Mouse (Mus musculus) CH12.LX (cell line): ENCODE data around the gene Pdzrn4. TPM values are rescaled to one million over a fixed set of nuclear protein-coding genes. Genes with fewer than 3 reads are reported as not detected.

Experiments
- DNase-seq: peaks from one replicate; pipeline ENCODE4 v3.0.0-alpha.2; 2013; ENCODE audit errors: extremely low read depth
- H3K27ac ChIP-seq: 2 replicates; pipeline ENCODE4 v1.5.1; 2012; ENCODE audit warnings: low read depth, mild to moderate bottlenecking, control low read depth, moderate library complexity; ENCODE audit not compliant: insufficient read depth
- H3K27me3 ChIP-seq: replicated peaks from 2 replicates; pipeline ENCODE3; 2012; ENCODE audit warnings: inconsistent platforms
- H3K36me3 ChIP-seq, 2 experiments: replicated peaks in 1 of 2; 2 replicates each; pipeline versions ENCODE3 to v1.6.1; 2012; ENCODE audit warnings: inconsistent platforms in 1 of 2, low read length in 1 of 2, mild to moderate bottlenecking in 1 of 2, mixed read lengths in 1 of 2, moderate library complexity in 1 of 2; ENCODE audit not compliant: control insufficient read depth in 1 of 2, insufficient read depth in 1 of 2
- H3K4me1 ChIP-seq, 2 experiments: 2 replicates each; pipeline ENCODE4 v1.6.1; 2012; ENCODE audit warnings: inconsistent platforms in 1 of 2, moderate library complexity in 1 of 2; ENCODE audit not compliant: insufficient read depth in 2 of 2, control insufficient read depth in 1 of 2
- H3K4me2 ChIP-seq: 2 replicates; pipeline ENCODE4 v1.6.1; 2012; ENCODE audit warnings: low read depth, mild to moderate bottlenecking, control low read depth; ENCODE audit not compliant: poor library complexity, insufficient read depth, severe bottlenecking
- H3K4me3 ChIP-seq, 3 experiments: fragments of 150-350 bp in 1 of 3; sonication (generic) in 1 of 3; replicated peaks in 1 of 3; 2 replicates each; pipeline versions ENCODE3 to v1.5.1; 2011 to 2012; ENCODE audit warnings: low read depth in 2 of 3, low read length in 2 of 3, mild to moderate bottlenecking in 2 of 3, moderate library complexity in 2 of 3, control low read depth in 1 of 3, improper control_type of control experiment in 1 of 3, inconsistent platforms in 1 of 3, mixed read lengths in 1 of 3; ENCODE audit not compliant: poor library complexity in 1 of 3
- H3K79me2 ChIP-seq: replicated peaks from 2 replicates; pipeline ENCODE4 v1.6.1; 2012; ENCODE audit warnings: mild to moderate bottlenecking, moderate library complexity; ENCODE audit not compliant: control insufficient read depth, poor library complexity, insufficient read depth, severe bottlenecking; ENCODE audit errors: extremely low read depth
- H3K9ac ChIP-seq: 2 replicates; pipeline ENCODE4 v1.6.1; 2012; ENCODE audit warnings: low read depth, mild to moderate bottlenecking, control low read depth, moderate library complexity; ENCODE audit not compliant: insufficient read depth
- H3K9me3 ChIP-seq: replicated peaks from 2 replicates; pipeline ENCODE3; 2012; ENCODE audit warnings: low read length, inconsistent platforms, mixed read lengths
- CHD1 ChIP-seq: IDR thresholded peaks from 2 replicates; pipeline ENCODE4 v1.6.1; 2012; ENCODE audit warnings: low read depth, low read length, improper control_type of control experiment, inconsistent platforms
- CHD2 ChIP-seq: IDR thresholded peaks from 2 replicates; pipeline ENCODE4 v1.6.1; 2011; ENCODE audit warnings: low read length, improper control_type of control experiment
- CTCF ChIP-seq, 2 experiments: IDR thresholded peaks in 1 of 2; conservative IDR thresholded peaks in 1 of 2; 2 replicates each; pipeline ENCODE4 v1.5.1; 2011 to 2012; ENCODE audit warnings: low read depth in 2 of 2, low read length in 2 of 2, improper control_type of control experiment in 1 of 2, inconsistent platforms in 1 of 2, mild to moderate bottlenecking in 1 of 2, moderate library complexity in 1 of 2
- EP300 ChIP-seq: IDR thresholded peaks from 2 replicates; pipeline ENCODE4 v1.6.1; 2011; ENCODE audit warnings: low read length, improper control_type of control experiment
- JUND ChIP-seq: conservative IDR thresholded peaks from 2 replicates; pipeline ENCODE4 v1.6.1; 2011; ENCODE audit warnings: low read depth, low read length, improper control_type of control experiment
- MAZ ChIP-seq: IDR thresholded peaks from 2 replicates; pipeline ENCODE4 v1.6.1; 2012; ENCODE audit warnings: low read depth, mild to moderate bottlenecking, inconsistent platforms, low read length, improper control_type of control experiment, moderate library complexity
- MEF2A ChIP-seq: IDR thresholded peaks from 2 replicates; pipeline ENCODE4 v1.6.1; 2014; ENCODE audit warnings: low read depth, mild to moderate bottlenecking, inconsistent platforms, low read length, improper control_type of control experiment, borderline replicate concordance
- MXI1 ChIP-seq: IDR thresholded peaks from 2 replicates; pipeline ENCODE4 v1.6.1; 2011; ENCODE audit warnings: mild to moderate bottlenecking, low read depth, low read length, improper control_type of control experiment
- NELFE ChIP-seq: IDR thresholded peaks from 2 replicates; pipeline ENCODE4 v1.6.1; 2011; ENCODE audit warnings: low read depth, low read length, improper control_type of control experiment
- PAX5 ChIP-seq: IDR thresholded peaks from 2 replicates; pipeline ENCODE4 v1.6.1; 2012; ENCODE audit warnings: low read length, inconsistent platforms, mixed read lengths
- POLR2AphosphoS2 ChIP-seq: IDR thresholded peaks from 2 replicates; pipeline ENCODE4 v1.6.1; 2011; ENCODE audit warnings: low read depth, low read length, improper control_type of control experiment
- SIN3A ChIP-seq: IDR thresholded peaks from 2 replicates; pipeline ENCODE4 v1.6.1; 2012; ENCODE audit warnings: low read length, improper control_type of control experiment, inconsistent platforms
- TCF12 ChIP-seq: IDR thresholded peaks from 2 replicates; pipeline ENCODE4 v1.6.1; 2014; ENCODE audit warnings: low read depth, mild to moderate bottlenecking, inconsistent platforms, low read length, improper control_type of control experiment
- USF1 ChIP-seq: IDR thresholded peaks from 2 replicates; pipeline ENCODE4 v1.6.1; 2014; ENCODE audit warnings: low read depth, mild to moderate bottlenecking, inconsistent platforms, low read length, improper control_type of control experiment
- USF2 ChIP-seq: conservative IDR thresholded peaks from 2 replicates; pipeline ENCODE4 v1.6.1; 2011; ENCODE audit warnings: low read depth, low read length, improper control_type of control experiment
- ZC3H11A ChIP-seq: IDR thresholded peaks from 2 replicates; pipeline ENCODE4 v1.6.1; 2012; ENCODE audit warnings: low read depth, mild to moderate bottlenecking, inconsistent platforms, low read length, improper control_type of control experiment
- ZKSCAN1 ChIP-seq: IDR thresholded peaks from 2 replicates; pipeline ENCODE4 v1.6.1; 2012; ENCODE audit warnings: low read depth, inconsistent platforms, low read length, improper control_type of control experiment, borderline replicate concordance
- ZNF384 ChIP-seq: IDR thresholded peaks from 2 replicates; pipeline ENCODE4 v1.6.1; 2012; ENCODE audit warnings: low read depth, low read length, improper control_type of control experiment, inconsistent platforms
- dilution Hi-C: fragments of 300-500 bp; cut with MboI; formaldehyde crosslinking; loops from 2 replicates; pipeline ENCODE4 v1.14.3; 2020; ENCODE audit warnings: low sequenced_read_pairs; ENCODE audit not compliant: extremely low pct_unique_long_range_greater_than_20kb, extremely low pct_ligation_motif_present
- in situ Hi-C: fragments of 300-500 bp; cut with MboI; formaldehyde crosslinking; loops from 3 replicates; pipeline ENCODE4 v1.14.3; 2019; ENCODE audit warnings: low sequenced_read_pairs, low pct_ligation_motif_present, low pct_unique_long_range_greater_than_20kb, mixed read lengths
- polyA plus RNA-seq: library from polyadenylated mRNA; unstranded; fragments of >175 nt; gene quantifications from 2 replicates; pipeline ENCODE4 v1.2.1, GENCODE M21; 2012; ENCODE audit warnings: low read depth; ENCODE audit not compliant: insufficient read length
- total RNA-seq, 2 experiments: library from RNA; depleted of rRNA; stranded (reverse); fragments of 300-350 nt in 1 of 2; fragments of >200 nt in 1 of 2; gene quantifications; 2 replicates each; pipeline ENCODE4 v1.2.3; 2012 to 2014

Gene Pdzrn4
- total and polyA plus RNA-seq, 3 experiments = not detected

GRCm38 (mm10) chr15:92598380-92599295 is 202.0 kb downstream of the Pdzrn4 start:
- Histone ChIP-seq H3K27me3 (no peaks in the 10 kb centered on the region), H3K4me3 (no peak overlapping the region), H3K36me3 (no peaks in the 10 kb centered on the region), H3K4me1 (no peaks in the 10 kb centered on the region), H3K9ac (no peak overlapping the region), H3K79me2 (no peaks in the 10 kb centered on the region), H3K9me3 (peaks cover 56% of the 10 kb centered on the region), H3K4me2 (no peak overlapping the region), H3K27ac (no peak overlapping the region)
- DNase-seq = no peak
- in situ Hi-C loops = no loop called here
- dilution Hi-C loops = no loop called here
- TF ChIP-seq MXI1 (no peak), USF1 (no peak), CHD1 (no peak), POLR2AphosphoS2 (no peak), JUND (no peak), PAX5 (no peak), CHD2 (no peak), MEF2A (no peak), ZNF384 (no peak), CTCF (conservative IDR thresholded peaks at IDR 0.05 in 1 of 2, IDR thresholded peaks at IDR 0.05 in 1 of 2; ENCODE audit: low read depth in 2 of 2, low read length in 2 of 2) (no peak)

- H3K27ac ChIP-seq = no peak overlapping the region
- H3K4me2 ChIP-seq = no peak overlapping the region
- no peak overlapping the region for H3K9ac ChIP-seq
- peaks cover 58% of the 10 kb centered on the region for H3K9me3 ChIP-seq
- TF ChIP-seq NELFE = no peak
- no peak for TF ChIP-seq SIN3A
- TF ChIP-seq MAZ = no peak
- TF ChIP-seq CHD1 = no peak
- no peak for TF ChIP-seq USF2
- TF ChIP-seq EP300 = no peak
- no peak for TF ChIP-seq ZKSCAN1
- no peak for TF ChIP-seq ZC3H11A
- no peak for TF ChIP-seq POLR2AphosphoS2
- no peak for TF ChIP-seq TCF12
- H3K4me3 ChIP-seq = no peak overlapping the region
- dilution Hi-C loops (no loop called here), in situ Hi-C loops (no loop called here)
- H3K4me1 ChIP-seq = no peaks in the 10 kb centered on the region
- no peaks in the 10 kb centered on the region for H3K79me2 ChIP-seq
- no peak for DNase-seq
- no peaks in the 10 kb centered on the region for H3K27me3 ChIP-seq
- no peaks in the 10 kb centered on the region for H3K36me3 ChIP-seq
Observed at GRCm38 (mm10) chr15:92599381-92599780, 202.7 kb downstream of the Pdzrn4 start.
